Mouse (Mus musculus): ENCODE results near the gene Wtap. TPM values are rescaled to one million over a fixed set of nuclear protein-coding genes. Genes with fewer than 3 reads are reported as not detected.
"Not testable (repeated sequence)": the region's sequence is repeated elsewhere in the genome, so short reads cannot be mapped to it uniquely, and the experiment has no call there.

Wtap gene
- polyA plus RNA-seq, 1 experiment from 2014 or later: 158 TPM

DNA sequence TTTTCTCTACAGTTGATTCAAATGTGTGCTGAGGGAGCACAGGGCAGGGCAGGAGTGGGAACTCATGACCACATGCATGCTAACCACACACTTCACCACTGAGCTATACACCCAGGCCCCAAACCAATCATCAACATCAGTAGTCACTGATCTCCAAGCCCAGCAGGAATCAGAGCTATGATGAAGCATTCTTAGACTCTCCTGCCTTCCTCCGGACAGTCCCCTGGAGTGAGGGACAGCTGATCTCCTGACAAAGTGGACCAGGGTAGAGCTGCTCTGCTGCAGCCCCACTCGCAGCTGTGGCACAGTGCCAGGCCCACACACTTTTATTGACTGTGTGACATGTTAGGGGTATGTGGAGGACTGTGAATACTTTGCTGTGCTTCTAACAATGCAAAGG is 34.6 kb downstream of the Wtap start:
- not testable (repeated sequence) for H3K9ac ChIP-seq (replicated peaks; ENCODE audit: low read length); ATAC-seq (replicated peaks; ENCODE audit: insufficient number of reproducible peaks, low FRiP score, low TSS enrichment, low read depth); DNase-seq (ENCODE audit: low spot score); H3K27ac ChIP-seq (replicated peaks; ENCODE audit: low read depth, low read length); H3K4me1 ChIP-seq (ENCODE audit: control insufficient read depth, insufficient read depth, low read length); H3K4me3 ChIP-seq (ENCODE audit: low read depth, low read length); H3K9me3 ChIP-seq (replicated peaks; ENCODE audit: control insufficient read depth, low read length); H3K27me3 ChIP-seq (ENCODE audit: control insufficient read depth, insufficient read depth, low read length); H3K36me3 ChIP-seq (replicated peaks; ENCODE audit: control insufficient read depth, insufficient read depth, low read depth, low read length)
- H3K4me2 ChIP-seq (ENCODE audit: low read depth, low read length): peak overlapping the region; percentile 25; the same call in 1 of the 2 replicates
- 43% methylated on average over 1 of the region's 2 CpGs for WGBS

DNA sequence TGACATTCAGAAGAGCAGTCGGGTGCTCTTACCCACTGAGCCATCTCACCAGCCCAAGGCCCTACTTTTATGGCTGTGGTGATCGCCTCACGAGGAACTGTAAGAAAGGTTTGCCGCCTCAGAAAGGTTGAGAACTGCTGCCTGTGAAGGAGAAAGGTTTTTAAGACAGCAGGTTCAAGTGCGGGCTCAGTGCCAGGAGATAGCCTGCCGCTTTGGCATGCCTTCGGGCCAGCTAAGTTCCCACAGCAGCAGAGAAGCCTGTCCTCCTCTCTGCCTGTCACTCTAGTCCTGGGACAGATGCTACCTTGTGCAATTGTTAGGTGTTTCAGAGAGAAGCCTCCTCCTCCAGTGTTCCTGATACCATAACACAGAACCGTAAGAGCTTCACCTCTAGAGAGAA is 37.3 kb downstream of the Wtap start:
- no peak overlapping the region for H3K27ac ChIP-seq (replicated peaks; ENCODE audit: low read depth, low read length)
- no peaks in the 10 kb centered on the region for H3K27me3 ChIP-seq (ENCODE audit: control insufficient read depth, insufficient read depth, low read length)
- WGBS: 97% methylated on average over 8 of the region's 8 CpGs
- H3K4me1 ChIP-seq (ENCODE audit: control insufficient read depth, insufficient read depth, low read length): no peaks in the 10 kb centered on the region
- no peak overlapping the region for H3K4me2 ChIP-seq (ENCODE audit: low read depth, low read length)
- ATAC-seq (replicated peaks; ENCODE audit: insufficient number of reproducible peaks, low FRiP score, low TSS enrichment, low read depth) (no peak), DNase-seq (ENCODE audit: low spot score) (no peak)
- H3K4me3 ChIP-seq (ENCODE audit: low read depth, low read length): no peak overlapping the region
- H3K9ac ChIP-seq (replicated peaks; ENCODE audit: low read length): no peak overlapping the region
- no peaks in the 10 kb centered on the region for H3K9me3 ChIP-seq (replicated peaks; ENCODE audit: control insufficient read depth, low read length)
- H3K36me3 ChIP-seq (replicated peaks; ENCODE audit: control insufficient read depth, insufficient read depth, low read depth, low read length): no peaks in the 10 kb centered on the region; the same call in 1 of the 2 replicates

DNA sequence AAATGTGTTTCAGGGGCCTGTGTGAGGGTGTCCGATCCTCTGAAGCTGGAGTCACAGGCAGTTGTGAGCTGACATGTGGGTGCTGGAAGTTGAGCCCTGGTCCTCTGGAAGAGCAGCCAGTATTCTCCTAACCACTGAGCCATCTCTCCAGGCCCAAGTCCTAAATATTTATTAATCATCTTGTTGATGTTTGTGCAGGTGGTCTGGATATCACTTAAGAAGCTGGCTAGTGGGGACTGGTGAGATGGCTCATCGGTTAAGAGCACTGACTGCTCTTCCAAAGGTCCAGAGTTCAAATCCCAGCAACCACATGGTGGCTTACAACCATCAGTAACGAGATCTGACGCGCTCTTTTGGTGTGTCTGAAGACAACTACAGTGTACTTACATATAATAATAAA is 44.3 kb downstream of the Wtap start:
- Histone ChIP-seq H3K9me3 (replicated peaks; ENCODE audit: control insufficient read depth, low read length) (no peaks in the 10 kb centered on the region), H3K27ac (replicated peaks; ENCODE audit: low read depth, low read length) (no peak overlapping the region), H3K4me3 (ENCODE audit: low read depth, low read length) (no peak overlapping the region), H3K4me1 (ENCODE audit: control insufficient read depth, insufficient read depth, low read length) (no peaks in the 10 kb centered on the region), H3K4me2 (ENCODE audit: low read depth, low read length) (no peak overlapping the region), H3K9ac (replicated peaks; ENCODE audit: low read length) (no peak overlapping the region), H3K27me3 (ENCODE audit: control insufficient read depth, insufficient read depth, low read length) (no peaks in the 10 kb centered on the region), H3K36me3 (replicated peaks; ENCODE audit: control insufficient read depth, insufficient read depth, low read depth, low read length) (peaks cover 6% of the 10 kb centered on the region)
- ATAC-seq (replicated peaks; ENCODE audit: insufficient number of reproducible peaks, low FRiP score, low TSS enrichment, low read depth): no peak
- no peak for DNase-seq (ENCODE audit: low spot score)
- WGBS: 93% methylated on average over 5 of the region's 5 CpGs

GRCm38 (mm10) chr17:12942459-12943162 is 51.4 kb downstream of the Wtap start:
- Histone ChIP-seq H3K27me3 (ENCODE audit: control insufficient read depth, insufficient read depth, low read length) (no peaks in the 10 kb centered on the region), H3K9me3 (replicated peaks; ENCODE audit: control insufficient read depth, low read length) (no peaks in the 10 kb centered on the region), H3K9ac (replicated peaks; ENCODE audit: low read length) (no peak overlapping the region), H3K4me1 (ENCODE audit: control insufficient read depth, insufficient read depth, low read length) (no peaks in the 10 kb centered on the region), H3K27ac (replicated peaks; ENCODE audit: low read depth, low read length) (no peak overlapping the region), H3K36me3 (replicated peaks; ENCODE audit: control insufficient read depth, insufficient read depth, low read depth, low read length) (peaks cover 7% of the 10 kb centered on the region), H3K4me2 (ENCODE audit: low read depth, low read length) (no peak overlapping the region), H3K4me3 (ENCODE audit: low read depth, low read length) (no peak overlapping the region)
- 90% methylated on average over 6 of the region's 6 CpGs for WGBS
- no peak for ATAC-seq (replicated peaks; ENCODE audit: insufficient number of reproducible peaks, low FRiP score, low TSS enrichment, low read depth)
- DNase-seq (ENCODE audit: low spot score): no peak

GRCm38 (mm10) chr17:12941543-12942260 is 52.3 kb downstream of the Wtap start:
- Histone ChIP-seq H3K27ac (replicated peaks; ENCODE audit: low read depth, low read length) (no peak overlapping the region), H3K4me3 (ENCODE audit: low read depth, low read length) (no peak overlapping the region), H3K9ac (replicated peaks; ENCODE audit: low read length) (no peak overlapping the region), H3K36me3 (replicated peaks; ENCODE audit: control insufficient read depth, insufficient read depth, low read depth, low read length) (peaks cover 7% of the 10 kb centered on the region), H3K27me3 (ENCODE audit: control insufficient read depth, insufficient read depth, low read length) (no peaks in the 10 kb centered on the region), H3K9me3 (replicated peaks; ENCODE audit: control insufficient read depth, low read length) (no peaks in the 10 kb centered on the region), H3K4me1 (ENCODE audit: control insufficient read depth, insufficient read depth, low read length) (no peaks in the 10 kb centered on the region), H3K4me2 (ENCODE audit: low read depth, low read length) (no peak overlapping the region)
- ATAC-seq (replicated peaks; ENCODE audit: insufficient number of reproducible peaks, low FRiP score, low TSS enrichment, low read depth) (no peak), DNase-seq (ENCODE audit: low spot score) (no peak)
- WGBS: 75% methylated on average over 8 of the region's 8 CpGs

DNA sequence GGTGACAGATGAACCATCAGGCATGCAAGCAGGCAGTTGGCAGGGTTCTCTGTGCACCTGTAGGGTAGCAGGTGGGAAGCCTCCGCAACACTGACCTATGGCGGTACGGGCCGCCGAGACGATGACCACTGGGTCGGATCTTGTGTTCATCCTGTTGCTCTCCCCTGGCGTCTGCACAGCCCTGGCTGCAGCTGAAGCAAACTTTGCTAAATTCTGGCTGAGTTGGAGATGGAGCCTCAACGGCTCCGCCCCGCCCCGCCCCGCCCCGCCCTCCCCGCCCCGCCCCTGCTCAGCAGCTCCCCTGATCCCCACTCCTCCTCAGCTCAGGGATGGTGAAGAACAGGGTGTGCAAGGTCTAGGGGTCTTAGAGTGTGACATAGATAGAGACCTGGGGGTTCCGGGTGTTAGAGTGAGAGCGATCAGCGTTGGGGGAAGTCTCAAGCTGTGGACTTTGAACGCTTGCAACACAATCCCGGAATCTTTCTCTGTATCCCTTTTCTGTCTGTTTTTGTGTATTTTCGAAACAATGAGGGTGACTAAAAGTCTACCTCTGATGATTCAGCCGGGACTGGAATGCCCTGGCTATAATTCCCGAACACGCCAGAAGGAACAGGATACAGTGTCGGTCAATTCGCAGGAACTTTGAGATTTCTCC is 53.7 kb downstream of the Wtap start, which contains the start of gene Acat3:
TSS of gene Acat3 (minus strand) at position 450 of the 655 bp plus-strand sequence.
- Histone ChIP-seq H3K27ac (replicated peaks; ENCODE audit: low read depth, low read length) (no peak within 1 kb of the TSS), H3K4me2 (ENCODE audit: low read depth, low read length) (peak within 1 kb of the TSS; percentile 41), H3K9ac (replicated peaks; ENCODE audit: low read length) (no peak within 1 kb of the TSS), H3K9me3 (replicated peaks; ENCODE audit: control insufficient read depth, low read length) (no peaks in the 10 kb centered on the region), H3K4me1 (ENCODE audit: control insufficient read depth, insufficient read depth, low read length) (no peaks in the 10 kb centered on the region), H3K4me3 (ENCODE audit: low read depth, low read length) (no peak within 1 kb of the TSS), H3K36me3 (replicated peaks; ENCODE audit: control insufficient read depth, insufficient read depth, low read depth, low read length) (peaks cover 4% of the 10 kb centered on the region), H3K27me3 (ENCODE audit: control insufficient read depth, insufficient read depth, low read length) (no peaks in the 10 kb centered on the region)
- 20% methylated on average over 26 of the region's 27 CpGs for WGBS
- DNase-seq (ENCODE audit: low spot score) (no peak), ATAC-seq (replicated peaks; ENCODE audit: insufficient number of reproducible peaks, low FRiP score, low TSS enrichment, low read depth) (peak; percentile 69)

- H3K9me3 ChIP-seq (replicated peaks; ENCODE audit: control insufficient read depth, low read length); H3K36me3 ChIP-seq (replicated peaks; ENCODE audit: control insufficient read depth, insufficient read depth, low read depth, low read length); H3K4me3 ChIP-seq (ENCODE audit: low read depth, low read length); DNase-seq (ENCODE audit: low spot score); H3K4me1 ChIP-seq (ENCODE audit: control insufficient read depth, insufficient read depth, low read length); H3K27me3 ChIP-seq (ENCODE audit: control insufficient read depth, insufficient read depth, low read length); H3K27ac ChIP-seq (replicated peaks; ENCODE audit: low read depth, low read length); H3K9ac ChIP-seq (replicated peaks; ENCODE audit: low read length): not testable (repeated sequence)
- WGBS: 57% methylated on average over 2 of the region's 12 CpGs
- peak; percentile 40; the same call in 1 of the 2 replicates for ATAC-seq (replicated peaks; ENCODE audit: insufficient number of reproducible peaks, low FRiP score, low TSS enrichment, low read depth)
- peak overlapping the region; percentile 41 for H3K4me2 ChIP-seq (ENCODE audit: low read depth, low read length)
These were observed 54.4 kb downstream of the Wtap start for GRCm38 (mm10) chr17:12939377-12940148.
